Mouse (Mus musculus) hematopoietic multipotent progenitor cell, adult 10-12 weeks (in vitro differentiated cells): ENCODE data around the gene Teddm1b. TPM values are rescaled to one million over a fixed set of nuclear protein-coding genes. Genes with fewer than 3 reads are reported as not detected.

Experiments used
- polyA plus RNA-seq: library from polyadenylated mRNA; stranded (reverse); fragments of >175 nt; gene quantifications from 2 replicates; pipeline ENCODE4 v1.2.3, GENCODE M21; 2012; ENCODE audit warnings: low replicate concordance

The Teddm1b gene
- polyA plus RNA-seq = not detected in 2 replicates

DNA sequence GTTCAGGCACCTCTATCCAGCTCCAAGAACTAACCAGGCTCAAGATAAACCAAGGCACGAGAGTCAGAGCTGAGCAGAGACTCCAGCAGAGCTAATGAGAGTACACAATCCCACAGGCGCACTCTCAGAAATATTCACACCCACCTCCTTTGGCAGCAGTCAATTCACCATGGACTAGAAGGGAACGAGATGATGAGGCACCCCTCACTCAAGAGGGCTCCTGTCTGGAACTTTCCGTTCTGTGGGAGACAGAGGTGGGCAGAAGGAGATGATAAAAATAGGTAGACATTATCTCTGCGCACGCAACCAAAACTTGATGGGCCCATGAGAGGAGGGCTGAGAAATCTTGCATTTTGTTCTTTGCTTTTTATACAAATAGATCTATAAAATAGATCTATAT, at the start of gene Teddm1b:
Gene Teddm1b (plus strand): TSS at position 301 of the 400 bp plus-strand sequence.

GRCm38 (mm10) chr1:153844042-153844441, 30.1 kb upstream of the Teddm1b start, which contains the start of gene Rgsl1:
Gene Rgsl1, minus strand, starts transcription at chr1:153844142.

DNA sequence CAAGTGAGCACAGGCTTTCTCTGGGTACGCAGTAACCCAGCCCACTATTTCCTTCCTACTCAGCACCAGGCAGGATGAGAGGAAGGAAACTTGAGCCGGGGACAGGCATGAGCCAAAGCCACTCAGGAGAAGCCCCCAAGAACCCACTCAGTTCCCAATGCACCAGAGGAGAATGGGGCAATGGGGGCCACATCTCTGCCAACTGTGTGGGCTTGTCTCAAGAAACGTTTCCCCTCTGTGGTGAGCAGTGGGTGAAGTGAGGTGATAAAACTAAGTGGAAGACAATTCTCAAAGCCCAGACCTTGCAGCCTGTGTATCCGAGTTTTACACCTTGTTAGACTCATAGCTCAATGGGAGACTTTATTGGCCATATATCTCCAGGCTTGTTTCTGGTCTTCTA, 17.3 kb downstream of the Teddm1b start, which contains the start of gene Teddm1a:
Gene Teddm1a (plus strand): TSS at position 301 of the 400 bp plus-strand sequence.

DNA sequence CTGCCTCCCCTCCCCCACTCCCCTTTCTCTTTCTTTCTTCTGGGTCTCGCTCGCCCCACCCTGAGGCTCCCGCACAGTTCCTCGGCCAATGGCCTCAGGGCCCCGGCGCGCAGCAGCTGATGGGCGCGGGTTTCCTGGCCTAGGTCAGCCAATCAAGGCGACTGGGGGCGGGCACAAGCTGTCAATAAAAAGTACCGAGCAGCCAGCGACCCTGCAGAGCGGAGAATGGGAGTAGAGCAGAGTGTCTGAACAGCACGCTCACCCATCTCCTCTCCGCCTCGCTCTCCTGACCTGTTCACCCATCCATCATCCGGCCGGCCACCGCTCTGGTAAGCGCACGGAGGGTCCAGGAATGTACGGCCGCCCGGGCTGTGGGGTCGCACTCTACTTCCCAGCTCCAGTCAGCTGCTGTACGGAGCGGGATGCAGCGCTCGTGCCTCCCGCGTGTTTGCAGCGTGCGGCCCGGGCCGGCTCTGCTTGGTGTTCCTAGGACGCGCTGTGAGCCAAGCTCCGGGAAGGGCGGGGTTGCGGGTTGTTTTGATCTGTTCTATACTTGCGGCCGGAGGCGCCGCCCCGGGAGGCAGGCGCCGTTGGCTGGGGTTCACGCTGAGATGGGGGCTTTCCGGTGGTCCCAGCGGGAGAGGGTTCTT, 25.7 kb downstream of the Teddm1b start, which contains the start of the genes Glul and Teddm2:
Gene Glul (plus strand): TSS at position 214 of the 650 bp plus-strand sequence.
Gene Teddm2 (minus strand): TSS at position 498 of the 650 bp plus-strand sequence.

Other genes with a start within 250 kb of the Teddm1b start
- gene Rgs8, start 221.3 kb upstream of the Teddm1b start, polyA plus RNA-seq = not detected in 2 replicates
- 0.93 and 1.3 TPM in 2 replicates for gene Rgs16, start 134.0 kb upstream of the Teddm1b start, polyA plus RNA-seq
- gene Rnasel, start 124.9 kb upstream of the Teddm1b start, polyA plus RNA-seq = 5.2 and 6.1 TPM in 2 replicates
- not detected in 2 replicates for gene Rgsl1, start 30.2 kb upstream of the Teddm1b start, polyA plus RNA-seq
- not detected in 2 replicates for gene Teddm1a, start 17.4 kb downstream of the Teddm1b start, polyA plus RNA-seq
- gene Glul, start 25.6 kb downstream of the Teddm1b start, polyA plus RNA-seq = 10.3 and 64.9 TPM in 2 replicates
- 0.21 and 0.29 TPM in 2 replicates for gene Teddm2, start 25.9 kb downstream of the Teddm1b start, polyA plus RNA-seq